Mouse (Mus musculus): ENCODE measurements around the gene Tyw5. TPM values are rescaled to one million over a fixed set of nuclear protein-coding genes. Genes with fewer than 3 reads are reported as not detected.

Gene Tyw5
- total and polyA plus RNA-seq, 2 experiments from 2014 or later = 14.4 to 31.4 TPM

DNA sequence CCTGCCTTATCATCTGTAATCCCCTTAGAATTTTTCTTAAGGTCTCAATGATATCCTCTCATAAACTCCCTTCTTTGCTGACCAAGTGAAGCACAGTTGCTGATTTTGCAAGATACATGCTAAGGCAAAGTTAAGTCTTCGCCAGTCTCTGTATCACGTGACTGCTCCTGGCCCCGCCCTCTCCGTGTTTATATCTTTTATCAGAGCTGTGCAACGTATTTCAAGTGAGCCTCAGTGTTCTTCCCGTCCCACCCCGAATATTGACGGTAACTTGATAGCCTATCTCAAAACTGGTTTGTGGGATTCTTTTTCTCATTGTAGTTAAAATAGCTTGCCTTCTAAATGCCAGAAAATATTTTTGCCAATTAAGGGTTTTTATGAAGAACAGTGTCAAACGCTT, 29.5 kb upstream of the Tyw5 start:
- Histone ChIP-seq H3K9me3 (ENCODE audit: low read length) (no peaks in the 10 kb centered on the region), H3K4me1 (ENCODE audit: insufficient read depth, low read length) (no peaks in the 10 kb centered on the region), H3K9ac (replicated peaks; ENCODE audit: low read length) (peak overlapping the region; percentile 30; the same call in 1 of the 2 replicates), H3K27ac (0 out of 2 replicates have a peak overlapping the region, but pooled peaks have one; percentile 32), H3K4me2 (ENCODE audit: low read depth, low read length) (peak overlapping the region; percentile 56), H3K27me3 (ENCODE audit: insufficient read depth, low read length) (no peaks in the 10 kb centered on the region), H3K4me3 (ENCODE audit: low read length) (peak overlapping the region; percentile 21), H3K36me3 (ENCODE audit: insufficient read depth, low read length) (no peaks in the 10 kb centered on the region)
- DNase-seq (ENCODE audit: low spot score) (no peak), ATAC-seq (0 out of 2 replicates have a peak, but pooled peaks have one; percentile 40)
- 58% methylated on average over 9 of the region's 9 CpGs for WGBS
- no peak for TF ChIP-seq CTCF (IDR thresholded peaks at IDR 0.05; ENCODE audit: low read depth)

DNA sequence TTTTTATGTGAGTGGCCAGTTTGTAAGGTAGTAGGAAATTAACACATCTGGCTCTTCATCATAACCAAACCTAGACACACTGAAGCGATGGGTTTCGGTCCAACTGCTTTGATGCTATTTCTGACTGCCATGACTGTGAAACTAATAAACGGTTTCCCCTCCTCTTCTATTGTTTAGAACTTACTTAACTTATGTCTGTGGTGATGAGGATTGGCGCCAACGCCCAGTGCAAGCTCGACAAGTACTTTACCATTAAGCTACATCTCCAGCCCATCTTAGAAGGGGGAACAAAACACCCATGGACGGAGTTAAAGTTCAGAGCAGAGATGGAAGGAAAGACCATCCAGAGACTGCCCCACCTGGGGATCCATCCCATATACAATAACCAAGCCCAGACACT, 26.2 kb upstream of the Tyw5 start:
- no peak for ATAC-seq
- Histone ChIP-seq H3K4me3 (ENCODE audit: low read length) (no peak overlapping the region), H3K27ac (no peak overlapping the region), H3K4me2 (ENCODE audit: low read depth, low read length) (no peak overlapping the region), H3K9ac (replicated peaks; ENCODE audit: low read length) (no peak overlapping the region), H3K4me1 (ENCODE audit: insufficient read depth, low read length) (peaks cover 7% of the 10 kb centered on the region; the same call in 1 of the 2 replicates), H3K27me3 (ENCODE audit: insufficient read depth, low read length) (no peaks in the 10 kb centered on the region), H3K9me3 (ENCODE audit: low read length) (no peaks in the 10 kb centered on the region), H3K36me3 (ENCODE audit: insufficient read depth, low read length) (no peaks in the 10 kb centered on the region)
- 95% methylated on average over 7 of the region's 7 CpGs for WGBS
- no peak for TF ChIP-seq CTCF (IDR thresholded peaks at IDR 0.05; ENCODE audit: low read depth)
- DNase-seq (ENCODE audit: low spot score) = no peak

GRCm38 (mm10) chr1:57429786-57430483, 23.0 kb upstream of the Tyw5 start:
- Histone ChIP-seq H3K27me3 (ENCODE audit: insufficient read depth, low read length) (no peaks in the 10 kb centered on the region), H3K4me3 (ENCODE audit: low read length) (0 out of 2 replicates have a peak overlapping the region, but pooled peaks have one; percentile 13), H3K9me3 (ENCODE audit: low read length) (no peaks in the 10 kb centered on the region), H3K4me2 (ENCODE audit: low read depth, low read length) (peak overlapping the region; percentile 53), H3K9ac (replicated peaks; ENCODE audit: low read length) (no peak overlapping the region), H3K36me3 (ENCODE audit: insufficient read depth, low read length) (no peaks in the 10 kb centered on the region), H3K4me1 (ENCODE audit: insufficient read depth, low read length) (peaks cover 7% of the 10 kb centered on the region; the same call in 1 of the 2 replicates), H3K27ac (peak overlapping the region; percentile 11; the same call in 1 of the 2 replicates)
- ATAC-seq = peak; percentile 58
- peak; percentile 79 for DNase-seq (ENCODE audit: low spot score)
- 4% methylated on average over 12 of the region's 12 CpGs for WGBS
- peak; percentile 36 for TF ChIP-seq CTCF (IDR thresholded peaks at IDR 0.05; ENCODE audit: low read depth)

DNA sequence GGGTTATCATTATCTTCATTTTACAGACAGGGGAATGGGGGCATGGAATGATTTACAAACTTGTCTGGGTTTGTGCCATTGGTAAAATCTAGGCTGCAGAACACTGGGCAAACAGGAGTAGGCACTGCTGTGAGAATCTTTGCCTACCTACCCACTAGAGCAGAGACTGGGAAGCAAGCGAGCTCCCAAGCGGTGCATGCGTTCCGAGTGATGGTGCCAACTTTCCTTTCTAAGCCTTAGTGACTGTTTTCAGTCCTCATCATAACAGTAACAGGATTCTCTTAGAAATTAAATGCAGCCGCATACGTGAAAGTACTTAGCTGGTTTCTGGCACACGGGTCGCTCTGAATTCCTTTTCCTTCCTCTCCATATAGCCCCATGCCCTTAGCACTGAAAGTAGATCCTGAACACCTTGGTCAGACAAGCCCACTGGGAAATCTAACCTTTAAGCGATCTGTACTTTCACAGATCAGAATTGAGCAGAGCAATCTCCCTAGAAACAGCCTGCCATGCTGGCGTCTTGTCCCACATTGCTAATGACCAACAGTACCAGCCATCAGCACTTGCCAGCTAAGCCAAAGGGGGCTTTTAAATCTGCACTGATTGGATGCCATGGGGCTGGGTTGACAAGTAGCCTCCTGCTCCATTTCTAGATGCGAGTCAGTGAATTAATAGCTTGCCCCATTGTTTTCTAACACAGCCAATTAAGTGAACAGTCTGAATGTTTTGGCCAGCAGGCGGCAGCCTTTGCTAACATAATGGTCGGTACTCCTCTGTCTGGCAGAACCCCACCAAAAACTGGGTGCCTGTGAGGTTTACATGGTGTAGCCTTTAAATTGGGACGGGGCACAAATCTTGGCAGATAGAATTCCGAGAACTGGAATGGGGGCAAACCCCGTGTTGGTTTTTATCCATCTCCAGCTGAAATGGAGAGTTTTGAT, 21.7 kb upstream of the Tyw5 start:
- peak; percentile 87 for TF ChIP-seq CTCF (IDR thresholded peaks at IDR 0.05; ENCODE audit: low read depth)
- Histone ChIP-seq H3K27me3 (ENCODE audit: insufficient read depth, low read length) (no peaks in the 10 kb centered on the region), H3K4me3 (ENCODE audit: low read length) (peak overlapping the region; percentile 21), H3K9ac (replicated peaks; ENCODE audit: low read length) (peak overlapping the region; percentile 30), H3K9me3 (ENCODE audit: low read length) (no peaks in the 10 kb centered on the region), H3K36me3 (ENCODE audit: insufficient read depth, low read length) (no peaks in the 10 kb centered on the region), H3K27ac (no peak overlapping the region), H3K4me1 (ENCODE audit: insufficient read depth, low read length) (peaks cover 7% of the 10 kb centered on the region; the same call in 1 of the 2 replicates), H3K4me2 (ENCODE audit: low read depth, low read length) (peak overlapping the region; percentile 53)
- peak; percentile 90 for ATAC-seq
- DNase-seq (ENCODE audit: low spot score) = peak; percentile 96
- WGBS = 36% methylated on average over 16 of the region's 16 CpGs

DNA sequence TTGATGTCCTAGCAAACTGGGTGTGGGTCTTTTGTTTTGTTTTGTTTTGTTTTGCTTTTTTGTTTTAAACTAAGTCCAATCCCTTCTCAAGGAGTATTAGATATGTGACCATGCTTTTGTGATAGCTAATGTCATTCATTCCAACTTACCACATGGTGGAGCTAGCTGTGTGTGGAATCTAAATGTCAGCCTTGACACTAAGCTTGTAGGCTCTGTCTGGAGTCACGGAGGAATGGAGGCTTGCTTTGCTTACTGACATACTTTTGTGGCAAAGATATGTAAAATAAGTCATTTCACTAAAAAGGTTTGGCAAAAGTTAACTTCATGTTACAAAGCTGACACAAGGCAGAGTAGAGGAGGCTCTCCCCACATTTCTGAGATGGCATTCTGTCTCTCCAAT, 16.8 kb upstream of the Tyw5 start:
- Histone ChIP-seq H3K9me3 (ENCODE audit: low read length) (no peaks in the 10 kb centered on the region), H3K9ac (replicated peaks; ENCODE audit: low read length) (no peak overlapping the region), H3K4me3 (ENCODE audit: low read length) (no peak overlapping the region), H3K4me1 (ENCODE audit: insufficient read depth, low read length) (no peaks in the 10 kb centered on the region), H3K4me2 (ENCODE audit: low read depth, low read length) (no peak overlapping the region), H3K36me3 (ENCODE audit: insufficient read depth, low read length) (no peaks in the 10 kb centered on the region), H3K27me3 (ENCODE audit: insufficient read depth, low read length) (no peaks in the 10 kb centered on the region), H3K27ac (no peak overlapping the region)
- peak; percentile 84 for TF ChIP-seq CTCF (IDR thresholded peaks at IDR 0.05; ENCODE audit: low read depth)
- peak; percentile 68; the same call in 1 of the 2 replicates for ATAC-seq
- 0% methylated on average over 1 of the region's 1 CpGs for WGBS
- DNase-seq (ENCODE audit: low spot score) = peak; percentile 86

DNA sequence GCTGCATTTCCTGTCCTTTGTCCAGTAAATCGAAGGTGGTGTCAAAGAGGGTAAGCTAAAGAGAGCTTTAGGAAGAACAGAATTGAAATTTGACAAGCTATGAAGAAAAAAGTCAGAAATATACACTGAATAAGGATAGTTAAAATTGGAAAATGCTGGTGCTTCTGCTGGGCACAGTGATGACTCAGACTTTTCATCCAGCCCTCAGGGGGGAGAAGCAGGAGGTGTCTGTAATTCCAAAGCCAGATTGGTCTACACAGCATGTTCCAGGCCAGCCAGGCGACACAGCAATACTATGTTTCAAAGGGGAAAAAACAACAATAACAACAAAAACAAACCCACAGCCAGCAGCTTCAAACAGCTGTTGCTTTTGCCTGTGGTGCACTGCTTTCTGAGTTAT, 6.5 kb upstream of the Tyw5 start:
- DNase-seq (ENCODE audit: low spot score) (no peak), ATAC-seq (no peak)
- no peak overlapping the region for H3K9ac ChIP-seq (replicated peaks; ENCODE audit: low read length)
- H3K9me3 ChIP-seq (ENCODE audit: low read length) = no peaks in the 10 kb centered on the region
- 88% methylated on average over 2 of the region's 2 CpGs for WGBS
- no peak overlapping the region for H3K4me2 ChIP-seq (ENCODE audit: low read depth, low read length)
- no peaks in the 10 kb centered on the region for H3K27me3 ChIP-seq (ENCODE audit: insufficient read depth, low read length)
- no peak overlapping the region for H3K4me3 ChIP-seq (ENCODE audit: low read length)
- peaks cover 8% of the 10 kb centered on the region for H3K4me1 ChIP-seq (ENCODE audit: insufficient read depth, low read length)
- H3K27ac ChIP-seq = no peak overlapping the region
- no peak for TF ChIP-seq CTCF (IDR thresholded peaks at IDR 0.05; ENCODE audit: low read depth)
- H3K36me3 ChIP-seq (ENCODE audit: insufficient read depth, low read length) = peaks cover 42% of the 10 kb centered on the region

Data from hindbrain, postnatal 0 days (tissue).